Mouse (Mus musculus): ENCODE data around the gene Tmem135. TPM values are rescaled to one million over a fixed set of nuclear protein-coding genes. Genes with fewer than 3 reads are reported as not detected.

Gene Tmem135
- polyA plus RNA-seq, 1 experiment, result 47.6 TPM

- peaks cover 5% of the 10 kb centered on the region for H3K4me1 ChIP-seq (replicated peaks; ENCODE audit: control insufficient read depth, insufficient read depth, low read length)
- TF ChIP-seq CTCF (IDR thresholded peaks at IDR 0.05; ENCODE audit: borderline replicate concordance, control insufficient read depth, extremely low read depth, insufficient read depth, low read length, poor library complexity) (no peak), POLR2A (IDR thresholded peaks at IDR 0.05; ENCODE audit: control insufficient read depth, extremely low read depth, insufficient read depth, low read length, poor library complexity) (no peak)
- H3K36me3 ChIP-seq (ENCODE audit: control insufficient read depth, insufficient read depth, low read length), result no peaks in the 10 kb centered on the region
- no peak overlapping the region for H3K4me3 ChIP-seq (ENCODE audit: control insufficient read depth, insufficient read depth, low read length)
- H3K27ac ChIP-seq (ENCODE audit: control insufficient read depth, insufficient read depth, low read length), result no peak overlapping the region
- H3K27me3 ChIP-seq (ENCODE audit: control insufficient read depth, insufficient read depth, low read length), result no peaks in the 10 kb centered on the region
- no peak for DNase-seq
- WGBS, result 98% methylated on average over 1 of the region's 1 CpGs
Measured at GRCm38 (mm10) chr7:89311555-89311954, 92.5 kb downstream of the Tmem135 start.

GRCm38 (mm10) chr7:89308926-89309325 is 95.1 kb downstream of the Tmem135 start:
- no peaks in the 10 kb centered on the region for H3K36me3 ChIP-seq (ENCODE audit: control insufficient read depth, insufficient read depth, low read length)
- TF ChIP-seq CTCF (IDR thresholded peaks at IDR 0.05; ENCODE audit: borderline replicate concordance, control insufficient read depth, extremely low read depth, insufficient read depth, low read length, poor library complexity) (no peak), POLR2A (IDR thresholded peaks at IDR 0.05; ENCODE audit: control insufficient read depth, extremely low read depth, insufficient read depth, low read length, poor library complexity) (no peak)
- 67% methylated on average over 3 of the region's 3 CpGs for WGBS
- H3K27ac ChIP-seq (ENCODE audit: control insufficient read depth, insufficient read depth, low read length), result no peak overlapping the region
- H3K4me1 ChIP-seq (replicated peaks; ENCODE audit: control insufficient read depth, insufficient read depth, low read length), result peaks cover 5% of the 10 kb centered on the region
- no peak for DNase-seq
- H3K4me3 ChIP-seq (ENCODE audit: control insufficient read depth, insufficient read depth, low read length), result no peak overlapping the region
- no peaks in the 10 kb centered on the region for H3K27me3 ChIP-seq (ENCODE audit: control insufficient read depth, insufficient read depth, low read length)

- Histone ChIP-seq H3K27me3 (ENCODE audit: control insufficient read depth, insufficient read depth, low read length) (no peaks in the 10 kb centered on the region), H3K27ac (ENCODE audit: control insufficient read depth, insufficient read depth, low read length) (no peak overlapping the region), H3K36me3 (ENCODE audit: control insufficient read depth, insufficient read depth, low read length) (no peaks in the 10 kb centered on the region), H3K4me3 (ENCODE audit: control insufficient read depth, insufficient read depth, low read length) (no peak overlapping the region), H3K4me1 (replicated peaks; ENCODE audit: control insufficient read depth, insufficient read depth, low read length) (peaks cover 5% of the 10 kb centered on the region)
- DNase-seq, result no peak
- no peak for TF ChIP-seq CTCF (IDR thresholded peaks at IDR 0.05; ENCODE audit: borderline replicate concordance, control insufficient read depth, extremely low read depth, insufficient read depth, low read length, poor library complexity)
- TF ChIP-seq POLR2A (IDR thresholded peaks at IDR 0.05; ENCODE audit: control insufficient read depth, extremely low read depth, insufficient read depth, low read length, poor library complexity), result no peak
- WGBS, result 28% methylated on average over 11 of the region's 11 CpGs
Measured at GRCm38 (mm10) chr7:89308238-89308637, 95.8 kb downstream of the Tmem135 start.

- Histone ChIP-seq H3K4me3 (ENCODE audit: control insufficient read depth, insufficient read depth, low read length) (no peak overlapping the region), H3K27ac (ENCODE audit: control insufficient read depth, insufficient read depth, low read length) (no peak overlapping the region), H3K27me3 (ENCODE audit: control insufficient read depth, insufficient read depth, low read length) (no peaks in the 10 kb centered on the region), H3K4me1 (replicated peaks; ENCODE audit: control insufficient read depth, insufficient read depth, low read length) (peaks cover 5% of the 10 kb centered on the region), H3K36me3 (ENCODE audit: control insufficient read depth, insufficient read depth, low read length) (no peaks in the 10 kb centered on the region)
- 96% methylated on average over 6 of the region's 6 CpGs for WGBS
- DNase-seq, result no peak
- TF ChIP-seq POLR2A (IDR thresholded peaks at IDR 0.05; ENCODE audit: control insufficient read depth, extremely low read depth, insufficient read depth, low read length, poor library complexity) (no peak), CTCF (IDR thresholded peaks at IDR 0.05; ENCODE audit: borderline replicate concordance, control insufficient read depth, extremely low read depth, insufficient read depth, low read length, poor library complexity) (no peak)
Measured at GRCm38 (mm10) chr7:89306831-89307230, 97.2 kb downstream of the Tmem135 start.

- TF ChIP-seq POLR2A (IDR thresholded peaks at IDR 0.05; ENCODE audit: control insufficient read depth, extremely low read depth, insufficient read depth, low read length, poor library complexity) (no peak), CTCF (IDR thresholded peaks at IDR 0.05; ENCODE audit: borderline replicate concordance, control insufficient read depth, extremely low read depth, insufficient read depth, low read length, poor library complexity) (no peak)
- peaks cover 5% of the 10 kb centered on the region for H3K4me1 ChIP-seq (replicated peaks; ENCODE audit: control insufficient read depth, insufficient read depth, low read length)
- H3K4me3 ChIP-seq (ENCODE audit: control insufficient read depth, insufficient read depth, low read length), result no peak overlapping the region
- DNase-seq, result no peak
- no peaks in the 10 kb centered on the region for H3K36me3 ChIP-seq (ENCODE audit: control insufficient read depth, insufficient read depth, low read length)
- no peaks in the 10 kb centered on the region for H3K27me3 ChIP-seq (ENCODE audit: control insufficient read depth, insufficient read depth, low read length)
- H3K27ac ChIP-seq (ENCODE audit: control insufficient read depth, insufficient read depth, low read length), result no peak overlapping the region
- WGBS, result 98% methylated on average over 3 of the region's 3 CpGs
Measured at GRCm38 (mm10) chr7:89304958-89305357, 99.1 kb downstream of the Tmem135 start.

- TF ChIP-seq POLR2A (IDR thresholded peaks at IDR 0.05; ENCODE audit: control insufficient read depth, extremely low read depth, insufficient read depth, low read length, poor library complexity), result no peak
- TF ChIP-seq CTCF (IDR thresholded peaks at IDR 0.05; ENCODE audit: borderline replicate concordance, control insufficient read depth, extremely low read depth, insufficient read depth, low read length, poor library complexity), result no peak
- H3K4me1 ChIP-seq (replicated peaks; ENCODE audit: control insufficient read depth, insufficient read depth, low read length), result peaks cover 5% of the 10 kb centered on the region
- no peak overlapping the region for H3K4me3 ChIP-seq (ENCODE audit: control insufficient read depth, insufficient read depth, low read length)
- no peak for DNase-seq
- no peak overlapping the region for H3K27ac ChIP-seq (ENCODE audit: control insufficient read depth, insufficient read depth, low read length)
- H3K27me3 ChIP-seq (ENCODE audit: control insufficient read depth, insufficient read depth, low read length), result no peaks in the 10 kb centered on the region
- 95% methylated on average over 1 of the region's 1 CpGs for WGBS
- no peaks in the 10 kb centered on the region for H3K36me3 ChIP-seq (ENCODE audit: control insufficient read depth, insufficient read depth, low read length)
Measured at GRCm38 (mm10) chr7:89303765-89304164, 100.3 kb downstream of the Tmem135 start.

- Histone ChIP-seq H3K27me3 (ENCODE audit: control insufficient read depth, insufficient read depth, low read length) (no peaks in the 10 kb centered on the region), H3K4me3 (ENCODE audit: control insufficient read depth, insufficient read depth, low read length) (no peak overlapping the region), H3K4me1 (replicated peaks; ENCODE audit: control insufficient read depth, insufficient read depth, low read length) (no peaks in the 10 kb centered on the region), H3K36me3 (ENCODE audit: control insufficient read depth, insufficient read depth, low read length) (no peaks in the 10 kb centered on the region), H3K27ac (ENCODE audit: control insufficient read depth, insufficient read depth, low read length) (no peak overlapping the region)
- no peak for DNase-seq
- TF ChIP-seq POLR2A (IDR thresholded peaks at IDR 0.05; ENCODE audit: control insufficient read depth, extremely low read depth, insufficient read depth, low read length, poor library complexity) (no peak), CTCF (IDR thresholded peaks at IDR 0.05; ENCODE audit: borderline replicate concordance, control insufficient read depth, extremely low read depth, insufficient read depth, low read length, poor library complexity) (no peak)
- 90% methylated on average over 1 of the region's 1 CpGs for WGBS
Measured at GRCm38 (mm10) chr7:89298911-89299458, 105.0 kb downstream of the Tmem135 start.
